Mouse (Mus musculus): ENCODE data around the gene Gcsam.

- TF ChIP-seq CTCF (IDR thresholded peaks at IDR 0.05; ENCODE audit: borderline replicate concordance, extremely low read depth, insufficient read depth, insufficient read length) = no peak
- TF ChIP-seq POLR2A (IDR thresholded peaks at IDR 0.05; ENCODE audit: borderline replicate concordance, extremely low read depth, insufficient read depth, insufficient read length, poor library complexity, severe bottlenecking) = no peak
Observed at GRCm38 (mm10) chr16:45668178-45668577, 58.0 kb downstream of the Gcsam start.
